Mouse (Mus musculus) midbrain, embryonic 11.5 days (tissue): ENCODE results near the gene Sfxn1. TPM values are rescaled to one million over a fixed set of nuclear protein-coding genes. Genes with fewer than 3 reads are reported as not detected.

Source experiments
- ATAC-seq: fragments of 200-750 bp; cut with Nextera tagmentation; 2 replicates; pipeline ENCODE4 v1.8.0; 2017; ENCODE audit warnings: moderate TSS enrichment, moderate library complexity; ENCODE audit not compliant: low FRiP score
- DNase-seq: peaks from one replicate; pipeline ENCODE4 v3.0.0; 2015; ENCODE audit warnings: low spot score; ENCODE audit errors: missing footprints
- H3K27ac ChIP-seq: fragments of 300-500 bp; sonication (generic); 2 replicates; pipeline ENCODE4 v1.5.1; 2014; ENCODE audit warnings: low read depth, low read length
- H3K27me3 ChIP-seq: fragments of 300-500 bp; sonication (generic); 2 replicates; pipeline ENCODE4 v1.6.1; 2014; ENCODE audit warnings: mild to moderate bottlenecking, low read length, moderate library complexity, mixed read lengths; ENCODE audit not compliant: control insufficient read depth, insufficient read depth
- H3K36me3 ChIP-seq: fragments of 300-500 bp; sonication (generic); 2 replicates; pipeline ENCODE4 v1.6.1; 2014; ENCODE audit warnings: mild to moderate bottlenecking, low read length, moderate library complexity, mixed read lengths; ENCODE audit not compliant: control insufficient read depth, insufficient read depth
- H3K4me1 ChIP-seq: fragments of 300-500 bp; sonication (generic); 2 replicates; pipeline ENCODE4 v1.6.1; 2014; ENCODE audit warnings: low read length; ENCODE audit not compliant: control insufficient read depth, insufficient read depth
- H3K4me2 ChIP-seq: fragments of 300-500 bp; sonication (generic); 2 replicates; pipeline ENCODE4 v1.6.1; 2014; ENCODE audit warnings: mild to moderate bottlenecking, moderate library complexity
- H3K4me3 ChIP-seq: fragments of 300-500 bp; sonication (generic); 2 replicates; pipeline ENCODE4 v1.5.1; 2014; ENCODE audit warnings: low read depth, low read length
- H3K9ac ChIP-seq: fragments of 300-500 bp; sonication (generic); 2 replicates; pipeline ENCODE4 v1.6.1; 2014; ENCODE audit warnings: low read length
- H3K9me3 ChIP-seq: fragments of 300-500 bp; sonication (generic); 2 replicates; pipeline ENCODE4 v1.6.1; 2016; ENCODE audit warnings: low read length; ENCODE audit not compliant: control insufficient read depth
- WGBS: fragments of 180-500 bp; shearing (Covaris S2); extraction: QIAGEN DNeasy Blood & Tissue Kit; methylation state at CpG from one replicate; pipeline ENCODE4 v1.1.7; 2014; 5-methylcytosine and 5-hydroxymethylcytosine counted together
- polyA plus RNA-seq: library from polyadenylated mRNA; unstranded; fragments of >200 nt; fragmentation: Nextera tagmentation; extraction: Ambion mirVana; gene quantifications from 2 replicates; pipeline ENCODE4 v1.2.1, GENCODE M21; 2014

Gene Sfxn1
- polyA plus RNA-seq, 1 experiment from 2014 or later: 92.7 TPM

GRCm38 (mm10) chr13:54054962-54055361 is 16.7 kb upstream of the Sfxn1 start:
- H3K4me3 ChIP-seq: peak overlapping the region; percentile 49
- H3K4me2 ChIP-seq: peak overlapping the region; percentile 98
- 1% methylated on average over 20 of the region's 20 CpGs for WGBS
- peak; percentile 93 for DNase-seq
- no peaks in the 10 kb centered on the region for H3K36me3 ChIP-seq
- H3K27me3 ChIP-seq: peaks cover 21% of the 10 kb centered on the region
- H3K27ac ChIP-seq: no peak overlapping the region
- H3K9me3 ChIP-seq: no peaks in the 10 kb centered on the region
- peak; percentile 76 for ATAC-seq
- H3K4me1 ChIP-seq: peaks cover 7% of the 10 kb centered on the region
- H3K9ac ChIP-seq: peak overlapping the region; percentile 51

- H3K9ac ChIP-seq: peak within 1 kb of the TSS; percentile 51
- no peaks in the 10 kb centered on the region for H3K9me3 ChIP-seq
- H3K36me3 ChIP-seq: no peaks in the 10 kb centered on the region
- H3K4me3 ChIP-seq: peak within 1 kb of the TSS; percentile 49
- no peak within 1 kb of the TSS for H3K27ac ChIP-seq
- DNase-seq: peak; percentile 98
- H3K4me1 ChIP-seq: peaks cover 7% of the 10 kb centered on the region
- peak; percentile 79 for ATAC-seq
- peak within 1 kb of the TSS; percentile 98 for H3K4me2 ChIP-seq
- under 1% methylated on average over 31 of the region's 31 CpGs for WGBS
- H3K27me3 ChIP-seq: peaks cover 21% of the 10 kb centered on the region
Measured at GRCm38 (mm10) chr13:54055448-54055861, 16.2 kb upstream of the Sfxn1 start, which contains the start of gene Drd1. TSS of gene Drd1 (minus strand) at chr13:54055705.

GRCm38 (mm10) chr13:54062068-54062467 is 9.6 kb upstream of the Sfxn1 start:
- Histone ChIP-seq H3K36me3 (no peaks in the 10 kb centered on the region), H3K9me3 (no peaks in the 10 kb centered on the region), H3K4me3 (no peak overlapping the region), H3K9ac (no peak overlapping the region), H3K27me3 (no peaks in the 10 kb centered on the region), H3K27ac (no peak overlapping the region), H3K4me1 (no peaks in the 10 kb centered on the region), H3K4me2 (no peak overlapping the region)
- WGBS: 95% methylated on average over 3 of the region's 3 CpGs
- DNase-seq (no peak), ATAC-seq (no peak)

GRCm38 (mm10) chr13:54063292-54063691 is 8.4 kb upstream of the Sfxn1 start:
- H3K36me3 ChIP-seq: no peaks in the 10 kb centered on the region
- H3K4me3 ChIP-seq: no peak overlapping the region
- 4% methylated on average over 3 of the region's 3 CpGs for WGBS
- DNase-seq: peak; percentile 89
- H3K27ac ChIP-seq: no peak overlapping the region
- H3K4me1 ChIP-seq: peaks cover 11% of the 10 kb centered on the region
- no peak overlapping the region for H3K4me2 ChIP-seq
- H3K27me3 ChIP-seq: no peaks in the 10 kb centered on the region
- no peaks in the 10 kb centered on the region for H3K9me3 ChIP-seq
- H3K9ac ChIP-seq: no peak overlapping the region
- no peak for ATAC-seq

GRCm38 (mm10) chr13:54066081-54066746 is 5.5 kb upstream of the Sfxn1 start:
- H3K4me1 ChIP-seq: peaks cover 17% of the 10 kb centered on the region
- no peaks in the 10 kb centered on the region for H3K9me3 ChIP-seq
- no peak overlapping the region for H3K4me2 ChIP-seq
- ATAC-seq (no peak), DNase-seq (no peak)
- no peak overlapping the region for H3K9ac ChIP-seq
- no peaks in the 10 kb centered on the region for H3K36me3 ChIP-seq
- no peak overlapping the region for H3K27ac ChIP-seq
- 76% methylated on average over 3 of the region's 3 CpGs for WGBS
- H3K4me3 ChIP-seq: no peak overlapping the region
- no peaks in the 10 kb centered on the region for H3K27me3 ChIP-seq

GRCm38 (mm10) chr13:54067617-54068166 is 4.0 kb upstream of the Sfxn1 start:
- Histone ChIP-seq H3K4me2 (no peak overlapping the region), H3K4me1 (peaks cover 19% of the 10 kb centered on the region), H3K9ac (no peak overlapping the region), H3K36me3 (no peaks in the 10 kb centered on the region), H3K27me3 (no peaks in the 10 kb centered on the region), H3K9me3 (no peaks in the 10 kb centered on the region), H3K27ac (peak overlapping the region; percentile 68), H3K4me3 (no peak overlapping the region)
- WGBS: 10% methylated on average over 6 of the region's 6 CpGs
- DNase-seq (peak; percentile 91), ATAC-seq (peak; percentile 65)

- DNase-seq: no peak
- no peak overlapping the region for H3K4me3 ChIP-seq
- H3K4me2 ChIP-seq: no peak overlapping the region
- no peak overlapping the region for H3K27ac ChIP-seq
- H3K9me3 ChIP-seq: no peaks in the 10 kb centered on the region
- no peaks in the 10 kb centered on the region for H3K27me3 ChIP-seq
- no peak for ATAC-seq
- 94% methylated on average over 9 of the region's 9 CpGs for WGBS
- peaks cover 19% of the 10 kb centered on the region for H3K4me1 ChIP-seq
- H3K36me3 ChIP-seq: no peaks in the 10 kb centered on the region
- no peak overlapping the region for H3K9ac ChIP-seq
Measured at GRCm38 (mm10) chr13:54071011-54071410, 658 bp upstream of the Sfxn1 start.

- WGBS: 41% methylated on average over 10 of the region's 10 CpGs
- no peak overlapping the region for H3K27ac ChIP-seq
- H3K9me3 ChIP-seq: no peaks in the 10 kb centered on the region
- DNase-seq: peak; percentile 91
- no peaks in the 10 kb centered on the region for H3K27me3 ChIP-seq
- H3K4me2 ChIP-seq: peak overlapping the region; percentile 70
- H3K36me3 ChIP-seq: no peaks in the 10 kb centered on the region
- ATAC-seq: no peak
- H3K4me1 ChIP-seq: peaks cover 15% of the 10 kb centered on the region
- H3K9ac ChIP-seq: peak overlapping the region; percentile 79; the same call in 1 of the 2 replicates
- peak overlapping the region; percentile 61 for H3K4me3 ChIP-seq
Measured at GRCm38 (mm10) chr13:54072526-54073057, 923 bp downstream of the Sfxn1 start.

- Histone ChIP-seq H3K27me3 (no peaks in the 10 kb centered on the region), H3K9ac (peak overlapping the region; percentile 18; the same call in 1 of the 2 replicates), H3K4me1 (peaks cover 10% of the 10 kb centered on the region), H3K9me3 (no peaks in the 10 kb centered on the region), H3K27ac (no peak overlapping the region), H3K4me2 (peak overlapping the region; percentile 70), H3K4me3 (peak overlapping the region; percentile 61; the same call in 1 of the 2 replicates), H3K36me3 (no peaks in the 10 kb centered on the region)
- DNase-seq (no peak), ATAC-seq (no peak)
- WGBS: 56% methylated on average over 1 of the region's 1 CpGs
Measured at GRCm38 (mm10) chr13:54073066-54073465, 1.4 kb downstream of the Sfxn1 start.
